Mouse (Mus musculus): ENCODE results near the gene Gm17079.
"Not testable (repeated sequence)": the region's sequence is repeated elsewhere in the genome, so short reads cannot be mapped to it uniquely, and the experiment has no call there.

Gm17079 gene

DNA sequence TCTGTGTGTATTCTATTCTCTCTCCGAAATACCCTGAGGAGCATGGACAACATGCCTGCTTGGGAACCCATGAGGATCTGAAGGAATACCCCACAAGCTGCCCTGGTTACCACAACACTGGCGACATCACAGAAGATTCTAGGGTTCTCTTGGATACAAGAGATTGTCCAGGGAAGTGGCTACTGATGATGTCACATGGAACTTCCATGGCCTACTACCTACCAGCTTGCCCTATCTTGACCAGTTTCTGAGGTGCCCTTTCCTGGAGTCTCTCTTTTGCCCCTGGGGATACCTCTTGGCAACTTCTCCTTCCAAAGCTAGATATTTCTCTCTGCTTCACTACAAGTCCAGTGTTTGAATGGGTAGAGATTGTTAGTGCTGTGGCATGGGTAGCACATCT is at the start of gene Gm17079:
Gene Gm17079 (minus strand): TSS at position 101 of the 400 bp plus-strand sequence.
- not testable (repeated sequence) for DNase-seq (ENCODE audit: low read depth)

- DNase-seq (ENCODE audit: low read depth) = no peak
Measured at GRCm38 (mm10) chr14:51740347-51741170, 45.3 kb upstream of the Gm17079 start.

DNA sequence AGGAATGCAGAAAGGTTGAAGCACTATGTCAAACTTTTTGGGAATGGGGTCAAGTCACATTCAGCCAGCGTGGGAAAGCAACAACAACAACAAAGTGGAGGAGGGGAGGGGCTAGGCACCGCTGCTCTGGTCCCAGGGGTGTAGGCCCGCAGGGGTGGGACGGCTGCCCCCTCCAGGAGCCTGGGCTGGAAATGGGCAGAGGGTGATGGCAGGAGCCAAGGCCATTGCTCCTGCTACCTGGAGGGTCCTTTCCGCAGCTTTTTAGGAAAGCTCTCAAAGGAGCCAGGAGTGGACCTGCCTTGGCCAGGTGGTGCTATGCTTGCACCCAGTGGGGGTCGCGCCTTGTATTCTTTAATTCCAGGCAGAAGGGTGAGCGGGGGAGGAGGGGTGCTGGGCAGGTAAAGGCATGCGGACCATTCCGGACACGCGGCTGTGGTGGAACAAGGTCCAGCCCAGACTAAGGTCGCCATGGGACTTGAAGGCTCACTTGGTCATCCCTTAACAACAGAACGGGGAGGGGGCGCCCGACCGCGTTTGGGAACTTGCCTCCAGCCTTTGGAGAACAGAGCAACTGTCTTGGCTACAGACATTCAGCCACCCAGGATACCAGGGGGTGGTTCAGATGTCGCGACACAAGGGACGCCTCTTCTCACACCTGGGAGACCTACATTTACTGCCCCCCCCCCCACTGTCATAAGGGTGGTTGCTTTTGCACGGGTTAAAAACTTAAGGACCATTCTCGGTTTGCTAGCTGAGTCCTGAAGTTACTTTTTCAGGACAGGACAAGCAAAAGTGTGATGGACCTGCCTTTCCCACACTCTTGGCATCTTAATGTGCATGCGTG is 44.1 kb upstream of the Gm17079 start:
- no peak for DNase-seq (ENCODE audit: low read depth)

- no peak for DNase-seq (ENCODE audit: low read depth)
Measured at GRCm38 (mm10) chr14:51738411-51739149, 43.3 kb upstream of the Gm17079 start.

DNA sequence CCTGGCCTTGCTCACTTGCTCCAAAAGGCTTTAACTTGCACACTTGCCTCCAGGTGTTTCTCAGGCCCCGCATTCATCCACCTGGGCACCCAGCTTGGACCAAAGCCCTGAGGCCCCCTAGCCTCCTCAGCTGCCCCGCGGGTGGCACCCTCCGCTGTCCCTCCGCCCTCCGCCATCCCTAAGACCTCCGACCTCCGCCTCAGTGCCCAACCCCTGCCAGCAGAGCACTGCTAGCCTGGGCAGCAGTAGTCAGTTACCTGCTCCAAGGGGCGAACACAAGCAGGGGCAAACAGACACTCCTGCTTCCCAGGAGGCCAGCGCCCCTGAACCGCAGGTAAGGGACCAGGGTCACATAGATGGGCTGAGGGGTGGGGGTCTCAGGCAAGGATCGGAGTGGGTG is 42.7 kb upstream of the Gm17079 start:
- DNase-seq (ENCODE audit: low read depth) = no peak

DNA sequence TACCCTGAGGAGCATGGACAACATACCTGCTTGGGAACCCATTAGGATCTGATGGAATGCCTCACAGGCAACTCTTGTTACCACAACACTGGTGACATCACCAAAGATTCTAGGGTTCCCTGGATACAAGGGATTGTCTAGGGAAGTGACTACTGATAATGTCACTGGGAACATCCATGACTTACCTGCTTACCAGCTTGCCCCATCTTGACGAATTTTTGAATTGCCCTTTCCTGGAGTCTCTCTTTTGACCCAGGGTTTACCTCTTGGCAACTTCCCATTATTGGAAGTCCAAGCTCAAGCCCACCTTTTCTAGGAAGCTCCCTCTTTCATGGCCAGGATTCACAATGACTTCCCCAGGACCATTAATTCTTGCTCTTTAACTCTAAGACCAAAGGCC is 21.8 kb upstream of the Gm17079 start, which contains the start of gene Gm5800:
Gene Gm5800 (minus strand): TSS at position 101 of the 400 bp plus-strand sequence.
- no peak for DNase-seq (ENCODE audit: low read depth)

GRCm38 (mm10) chr14:51677269-51677668 is 18.0 kb downstream of the Gm17079 start:
- no peak for DNase-seq (ENCODE audit: low read depth)
